Mouse (Mus musculus) MEL (cell line): ENCODE measurements around the gene Fars2. TPM values are rescaled to one million over a fixed set of nuclear protein-coding genes. Genes with fewer than 3 reads are reported as not detected.

ENCODE experiments used
- DNase-seq: peaks from one replicate; pipeline ENCODE4 v3.0.0; 2011; ENCODE audit warnings: low read depth, low spot score
- H3K27ac ChIP-seq: 2 replicates; pipeline ENCODE4 v1.5.1; 2012; ENCODE audit warnings: low read depth, mild to moderate bottlenecking, control low read depth, low read length, moderate library complexity; ENCODE audit not compliant: control insufficient read depth
- H3K27me3 ChIP-seq, 2 experiments: fragments of 150-350 bp in 1 of 2; sonication (generic) in 1 of 2; 2 replicates each; pipeline ENCODE4 v1.6.1; 2012; ENCODE audit warnings: low read length in 2 of 2, mild to moderate bottlenecking in 2 of 2, improper control_type of control experiment in 1 of 2, moderate library complexity in 1 of 2; ENCODE audit not compliant: insufficient read depth in 2 of 2, control insufficient read depth in 1 of 2
- H3K36me3 ChIP-seq, 2 experiments: 2 replicates each; pipeline ENCODE4 v1.6.1; 2012 to 2014; ENCODE audit warnings: low read length in 2 of 2, improper control_type of control experiment in 1 of 2, inconsistent platforms in 1 of 2, mild to moderate bottlenecking in 1 of 2; ENCODE audit not compliant: insufficient read depth in 2 of 2, control insufficient read depth in 1 of 2
- H3K4me1 ChIP-seq, 2 experiments: fragments of 150-350 bp in 1 of 2; sonication (generic) in 1 of 2; 2 replicates each; pipeline ENCODE4 v1.6.1; 2012; ENCODE audit warnings: low read length in 2 of 2, improper control_type of control experiment in 1 of 2, mild to moderate bottlenecking in 1 of 2; ENCODE audit not compliant: insufficient read depth in 2 of 2, control insufficient read depth in 1 of 2
- H3K4me3 ChIP-seq, 2 experiments: fragments of 150-350 bp in 1 of 2; sonication (generic) in 1 of 2; 2 replicates each; pipeline ENCODE4 v1.5.1; 2012; ENCODE audit warnings: low read depth in 2 of 2, low read length in 2 of 2, mild to moderate bottlenecking in 2 of 2, moderate library complexity in 2 of 2, control low read depth in 1 of 2, improper control_type of control experiment in 1 of 2; ENCODE audit not compliant: control insufficient read depth in 1 of 2, insufficient read depth in 1 of 2
- H3K79me2 ChIP-seq: 2 replicates; pipeline ENCODE4 v1.6.1; 2012; ENCODE audit warnings: mild to moderate bottlenecking, low read length, moderate library complexity; ENCODE audit not compliant: control insufficient read depth, poor library complexity, insufficient read depth
- H3K9ac ChIP-seq: 2 replicates; pipeline ENCODE4 v1.6.1; 2012; ENCODE audit warnings: low read depth, mild to moderate bottlenecking, control low read depth, low read length, moderate library complexity; ENCODE audit not compliant: control insufficient read depth, poor library complexity, severe bottlenecking
- H3K9me3 ChIP-seq: fragments of 150-350 bp; sonication (generic); replicated peaks from 2 replicates; pipeline ENCODE4 v1.6.1; 2012; ENCODE audit warnings: mild to moderate bottlenecking, low read length, improper control_type of control experiment, moderate library complexity; ENCODE audit not compliant: insufficient read depth
- BHLHE40 ChIP-seq: IDR thresholded peaks from 2 replicates; pipeline ENCODE4 v1.6.1; 2012; ENCODE audit warnings: low read depth, mild to moderate bottlenecking, inconsistent platforms, low read length, improper control_type of control experiment, borderline replicate concordance
- CHD2 ChIP-seq: IDR thresholded peaks from 2 replicates; pipeline ENCODE4 v1.6.1; 2011; ENCODE audit warnings: low read length, improper control_type of control experiment
- CTCF ChIP-seq, 3 experiments: IDR thresholded peaks in 2 of 3; conservative IDR thresholded peaks in 1 of 3; 2 replicates each; pipeline ENCODE4 v1.5.1; 2011 to 2012; ENCODE audit warnings: low read length in 3 of 3, low read depth in 2 of 3, mild to moderate bottlenecking in 2 of 3, improper control_type of control experiment in 1 of 3, inconsistent platforms in 1 of 3, mixed read lengths in 1 of 3, moderate library complexity in 1 of 3; ENCODE audit not compliant: control insufficient read depth in 1 of 3, insufficient read depth in 1 of 3, poor library complexity in 1 of 3, severe bottlenecking in 1 of 3
- E2F4 ChIP-seq: IDR thresholded peaks from 2 replicates; pipeline ENCODE4 v1.6.1; 2011; ENCODE audit warnings: low read depth, low read length, improper control_type of control experiment, borderline replicate concordance
- EP300 ChIP-seq, 2 experiments: IDR thresholded peaks; 2 replicates each; pipeline ENCODE4 v1.6.1; 2011; ENCODE audit warnings: improper control_type of control experiment in 2 of 2, low read length in 2 of 2, low read depth in 1 of 2, mild to moderate bottlenecking in 1 of 2
- ETS1 ChIP-seq: IDR thresholded peaks from 2 replicates; pipeline ENCODE4 v1.6.1; 2012; ENCODE audit warnings: low read depth, mild to moderate bottlenecking, inconsistent platforms, low read length, improper control_type of control experiment, moderate library complexity
- GATA1 ChIP-seq: IDR thresholded peaks from 2 replicates; pipeline ENCODE4 v1.6.1; 2011; ENCODE audit warnings: low read depth, low read length, improper control_type of control experiment
- HCFC1 ChIP-seq: IDR thresholded peaks from 2 replicates; pipeline ENCODE4 v1.6.1; 2012; ENCODE audit warnings: low read depth, mild to moderate bottlenecking, inconsistent platforms, low read length, improper control_type of control experiment, moderate library complexity
- JUND ChIP-seq: IDR thresholded peaks from 2 replicates; pipeline ENCODE4 v1.6.1; 2011; ENCODE audit warnings: low read depth, mild to moderate bottlenecking, improper control_type of control experiment, low read length
- MAFK ChIP-seq: IDR thresholded peaks from 2 replicates; pipeline ENCODE4 v1.6.1; 2011; ENCODE audit warnings: low read depth, mild to moderate bottlenecking, low read length, improper control_type of control experiment, borderline replicate concordance
- MAZ ChIP-seq: IDR thresholded peaks from 2 replicates; pipeline ENCODE4 v1.6.1; 2012; ENCODE audit warnings: low read depth, mild to moderate bottlenecking, inconsistent platforms, low read length, improper control_type of control experiment
- MEF2A ChIP-seq: IDR thresholded peaks from 2 replicates; pipeline ENCODE4 v1.6.1; 2014; ENCODE audit warnings: low read depth, mild to moderate bottlenecking, inconsistent platforms, low read length, improper control_type of control experiment; ENCODE audit not compliant: poor library complexity, insufficient replicate concordance, severe bottlenecking; ENCODE audit errors: extremely low read depth
- MXI1 ChIP-seq: IDR thresholded peaks from 2 replicates; pipeline ENCODE4 v1.6.1; 2011; ENCODE audit warnings: mild to moderate bottlenecking, low read depth, low read length, improper control_type of control experiment
- NRF1 ChIP-seq: IDR thresholded peaks from 2 replicates; pipeline ENCODE4 v1.6.1; 2014; ENCODE audit warnings: low read depth, mild to moderate bottlenecking, inconsistent platforms, low read length, improper control_type of control experiment, moderate library complexity; ENCODE audit not compliant: poor library complexity, insufficient read depth, severe bottlenecking
- POLR2A ChIP-seq, 2 experiments: IDR thresholded peaks; 2 replicates each; pipeline ENCODE4 v1.6.1; 2011 to 2012; ENCODE audit warnings: low read length in 2 of 2, mild to moderate bottlenecking in 2 of 2, control low read depth in 1 of 2, improper control_type of control experiment in 1 of 2, low read depth in 1 of 2, moderate library complexity in 1 of 2; ENCODE audit not compliant: control insufficient read depth in 1 of 2, insufficient read depth in 1 of 2, poor library complexity in 1 of 2
- POLR2AphosphoS2 ChIP-seq: IDR thresholded peaks from 2 replicates; pipeline ENCODE4 v1.6.1; 2011; ENCODE audit warnings: low read length, improper control_type of control experiment
- RAD21 ChIP-seq: IDR thresholded peaks from 2 replicates; pipeline ENCODE4 v1.6.1; 2011; ENCODE audit warnings: mild to moderate bottlenecking, low read depth, low read length, improper control_type of control experiment
- RCOR1 ChIP-seq: IDR thresholded peaks from 2 replicates; pipeline ENCODE4 v1.6.1; 2012; ENCODE audit warnings: low read depth, mild to moderate bottlenecking, inconsistent platforms, low read length, improper control_type of control experiment
- SIN3A ChIP-seq: IDR thresholded peaks from 2 replicates; pipeline ENCODE4 v1.6.1; 2012; ENCODE audit warnings: low read length, improper control_type of control experiment, inconsistent platforms
- TAL1 ChIP-seq: IDR thresholded peaks from 2 replicates; pipeline ENCODE4 v1.6.1; 2012; ENCODE audit warnings: mild to moderate bottlenecking, inconsistent platforms, low read length, moderate library complexity, mixed read lengths
- TCF12 ChIP-seq: IDR thresholded peaks from 2 replicates; pipeline ENCODE4 v1.6.1; 2014; ENCODE audit warnings: low read depth, mild to moderate bottlenecking, inconsistent platforms, low read length, improper control_type of control experiment, moderate library complexity
- UBTF ChIP-seq: IDR thresholded peaks from 2 replicates; pipeline ENCODE4 v1.6.1; 2012; ENCODE audit warnings: low read depth, mild to moderate bottlenecking, inconsistent platforms, low read length, improper control_type of control experiment, moderate library complexity, borderline replicate concordance; ENCODE audit not compliant: insufficient read depth
- USF1 ChIP-seq: IDR thresholded peaks from 2 replicates; pipeline ENCODE4 v1.6.1; 2014; ENCODE audit warnings: low read depth, mild to moderate bottlenecking, inconsistent platforms, low read length, improper control_type of control experiment, moderate library complexity
- ZC3H11A ChIP-seq: IDR thresholded peaks from 2 replicates; pipeline ENCODE4 v1.6.1; 2012; ENCODE audit warnings: low read depth, mild to moderate bottlenecking, inconsistent platforms, low read length, improper control_type of control experiment
- ZKSCAN1 ChIP-seq: IDR thresholded peaks from 2 replicates; pipeline ENCODE4 v1.6.1; 2012; ENCODE audit warnings: low read depth, mild to moderate bottlenecking, inconsistent platforms, low read length, improper control_type of control experiment, moderate library complexity
- ZMIZ1 ChIP-seq: IDR thresholded peaks from 2 replicates; pipeline ENCODE4 v1.6.1; 2012; ENCODE audit warnings: low read depth, mild to moderate bottlenecking, inconsistent platforms, low read length, improper control_type of control experiment, moderate library complexity
- ZNF384 ChIP-seq: IDR thresholded peaks from 2 replicates; pipeline ENCODE4 v1.6.1; 2012; ENCODE audit warnings: low read depth, mild to moderate bottlenecking, inconsistent platforms, low read length, improper control_type of control experiment
- polyA plus RNA-seq, 2 experiments: library from polyadenylated mRNA; stranded (reverse) in 1 of 2; unstranded in 1 of 2; fragments of >175 nt in 1 of 2; fragments of >200 nt in 1 of 2; gene quantifications; 2 replicates each; pipeline versions ENCODE4 v1.2.1 to v1.2.4; 2012; ENCODE audit warnings: low replicate concordance in 2 of 2, low read depth in 1 of 2; ENCODE audit not compliant: insufficient read length in 2 of 2, insufficient read depth in 1 of 2, missing spikeins in 1 of 2
- total RNA-seq: library from RNA; depleted of rRNA; stranded (reverse); fragments of 300-350 nt; gene quantifications from 2 replicates; pipeline ENCODE4 v1.2.3, GENCODE M21; 2012

The Fars2 gene
- total and polyA plus RNA-seq, 3 experiments: 32.6 to 39.2 TPM; not detected in 1

DNA sequence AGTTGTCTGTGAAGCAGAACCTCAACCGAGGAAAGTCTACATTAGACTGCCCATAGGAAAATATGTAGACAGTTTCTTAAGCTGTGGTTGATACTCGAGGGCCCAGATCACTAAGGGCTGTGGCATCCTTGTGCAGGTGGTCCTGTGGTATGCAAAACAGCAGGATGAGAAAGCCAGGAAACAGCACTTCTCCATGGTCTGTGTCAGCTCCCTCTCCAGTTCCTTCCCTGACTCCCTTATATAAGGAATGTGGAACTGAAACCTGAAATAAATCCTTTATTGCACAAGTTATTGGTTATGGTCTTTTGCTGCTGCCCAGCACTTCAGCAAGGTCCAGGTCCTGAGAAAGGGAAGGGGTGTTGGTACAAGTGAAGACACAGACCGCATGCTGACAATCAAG lies 42.7 kb upstream of the Fars2 start:
- TF ChIP-seq RCOR1: no peak
- no peak for TF ChIP-seq MEF2A
- no peak for TF ChIP-seq CTCF (IDR thresholded peaks at IDR 0.05 in 2 of 3, conservative IDR thresholded peaks at IDR 0.05 in 1 of 3; ENCODE audit: control insufficient read depth in 1 of 3, insufficient read depth in 1 of 3, low read depth in 2 of 3, low read length in 3 of 3, poor library complexity in 1 of 3, severe bottlenecking in 1 of 3)
- no peak for TF ChIP-seq JUND
- no peak for TF ChIP-seq ZC3H11A
- Histone ChIP-seq H3K4me1 (no peaks in the 10 kb centered on the region), H3K4me3 (no peak overlapping the region), H3K79me2 (no peaks in the 10 kb centered on the region), H3K36me3 (peaks cover 0 to 3% of the 10 kb centered on the region in 2 experiments; a peak in 2 of 4 replicates), H3K27ac (no peak overlapping the region), H3K9me3 (no peaks in the 10 kb centered on the region), H3K27me3 (no peaks in the 10 kb centered on the region), H3K9ac (no peak overlapping the region)
- no peak for DNase-seq

DNA sequence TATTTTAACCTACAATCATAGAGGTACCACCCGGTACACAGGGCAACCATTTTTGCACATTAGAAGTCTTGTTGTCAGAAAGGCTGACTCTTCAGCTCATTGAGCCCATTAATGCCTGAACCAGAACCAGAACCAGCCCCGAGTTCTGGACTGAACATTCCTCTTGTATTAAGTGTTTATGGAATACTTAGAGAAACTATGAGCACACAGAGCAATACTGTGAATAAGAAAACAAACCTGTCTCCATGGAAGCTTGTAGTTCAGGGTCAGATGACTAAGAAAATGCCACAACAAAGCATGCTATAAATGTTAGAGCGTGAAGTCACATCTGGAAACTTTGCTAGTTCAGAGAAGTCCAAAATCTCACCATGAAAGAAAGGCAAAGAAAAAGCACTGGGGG lies 35.6 kb upstream of the Fars2 start:
- peaks cover 0 to 6% of the 10 kb centered on the region in 2 experiments; a peak in 1 of 4 replicates for H3K4me1 ChIP-seq
- no peak for DNase-seq

GRCm38 (mm10) chr13:36084701-36085100 lies 32.5 kb upstream of the Fars2 start:
- H3K4me1 ChIP-seq: peaks cover 15 to 21% of the 10 kb centered on the region in 2 experiments
- DNase-seq: no peak
- H3K36me3 ChIP-seq: peaks cover 13 to 30% of the 10 kb centered on the region in 2 experiments
- no peaks in the 10 kb centered on the region for H3K27me3 ChIP-seq
- H3K79me2 ChIP-seq: no peaks in the 10 kb centered on the region
- no peak overlapping the region for H3K4me3 ChIP-seq
- no peak for TF ChIP-seq SIN3A
- no peak for TF ChIP-seq TAL1
- TF ChIP-seq USF1: no peak
- no peak for TF ChIP-seq MXI1
- no peak for TF ChIP-seq EP300 (IDR thresholded peaks at IDR 0.05; ENCODE audit: low read depth in 1 of 2, low read length in 2 of 2)
- no peak for TF ChIP-seq ETS1
- no peak for TF ChIP-seq GATA1
- no peak for TF ChIP-seq RAD21
- TF ChIP-seq CHD2: no peak
- TF ChIP-seq POLR2AphosphoS2: no peak
- TF ChIP-seq ZC3H11A: no peak
- no peak for TF ChIP-seq ZNF384
- TF ChIP-seq CTCF (IDR thresholded peaks at IDR 0.05 in 2 of 3, conservative IDR thresholded peaks at IDR 0.05 in 1 of 3; ENCODE audit: control insufficient read depth in 1 of 3, insufficient read depth in 1 of 3, low read depth in 2 of 3, low read length in 3 of 3, poor library complexity in 1 of 3, severe bottlenecking in 1 of 3): no peak
- no peak for TF ChIP-seq JUND
- no peak for TF ChIP-seq ZKSCAN1
- no peak for TF ChIP-seq MEF2A
- TF ChIP-seq POLR2A (IDR thresholded peaks at IDR 0.05; ENCODE audit: control insufficient read depth in 1 of 2, insufficient read depth in 1 of 2, low read depth in 1 of 2, low read length in 2 of 2, poor library complexity in 1 of 2): no peak
- TF ChIP-seq MAFK: no peak
- H3K9me3 ChIP-seq: no peaks in the 10 kb centered on the region
- H3K9ac ChIP-seq: no peak overlapping the region
- H3K27ac ChIP-seq: no peak overlapping the region

More for the DNA sequence above, 35.6 kb upstream of the Fars2 start:
- Histone ChIP-seq H3K27ac (no peak overlapping the region), H3K9ac (no peak overlapping the region), H3K27me3 (no peaks in the 10 kb centered on the region), H3K4me3 (no peak overlapping the region), H3K36me3 (peaks cover 2 to 13% of the 10 kb centered on the region in 2 experiments), H3K9me3 (no peaks in the 10 kb centered on the region), H3K79me2 (no peaks in the 10 kb centered on the region)
- TF ChIP-seq POLR2AphosphoS2 (no peak), EP300 (IDR thresholded peaks at IDR 0.05; ENCODE audit: low read depth in 1 of 2, low read length in 2 of 2) (no peak), ZMIZ1 (no peak), MAZ (no peak), NRF1 (no peak), E2F4 (no peak), HCFC1 (no peak), TCF12 (no peak), JUND (no peak), ETS1 (no peak), BHLHE40 (no peak), CHD2 (no peak), TAL1 (no peak), USF1 (no peak), UBTF (no peak)
